Mouse (Mus musculus) liver, embryonic 13.5 days (tissue): ENCODE measurements around the gene Srl. TPM values are rescaled to one million over a fixed set of nuclear protein-coding genes. Genes with fewer than 3 reads are reported as not detected.

Source experiments
- ATAC-seq: fragments of 200-750 bp; cut with Nextera tagmentation; 2 replicates; pipeline ENCODE4 v1.8.0; 2017; ENCODE audit warnings: low read depth, mild to moderate bottlenecking, moderate number of reproducible peaks, moderate library complexity
- DNase-seq: peaks from one replicate; pipeline ENCODE4 v3.0.0; 2022
- H3K27ac ChIP-seq: fragments of 300-500 bp; sonication (generic); 2 replicates; pipeline ENCODE4 v1.5.1; 2015; ENCODE audit warnings: moderate library complexity, mild to moderate bottlenecking, inconsistent platforms
- H3K27me3 ChIP-seq: fragments of 300-500 bp; sonication (generic); 2 replicates; pipeline ENCODE4 v1.6.1; 2015; ENCODE audit warnings: mild to moderate bottlenecking, inconsistent platforms
- H3K36me3 ChIP-seq: fragments of 300-500 bp; sonication (generic); 2 replicates; pipeline ENCODE4 v1.6.1; 2015; ENCODE audit warnings: mild to moderate bottlenecking, inconsistent platforms
- H3K4me1 ChIP-seq: fragments of 300-500 bp; sonication (generic); replicated peaks from 2 replicates; pipeline ENCODE4 v1.6.1; 2015; ENCODE audit warnings: inconsistent platforms
- H3K4me2 ChIP-seq: fragments of 300-500 bp; sonication (generic); 2 replicates; pipeline ENCODE4 v1.6.1; 2015; ENCODE audit warnings: inconsistent platforms, mild to moderate bottlenecking, moderate library complexity
- H3K4me3 ChIP-seq: fragments of 300-500 bp; sonication (generic); replicated peaks from 2 replicates; pipeline ENCODE4 v1.5.1; 2015; ENCODE audit warnings: mild to moderate bottlenecking, inconsistent platforms
- H3K9ac ChIP-seq: fragments of 300-500 bp; sonication (generic); 2 replicates; pipeline ENCODE4 v1.6.1; 2015; ENCODE audit warnings: mild to moderate bottlenecking, inconsistent platforms
- H3K9me3 ChIP-seq: fragments of 300-500 bp; sonication (generic); replicated peaks from 2 replicates; pipeline ENCODE4 v1.6.1; 2016; ENCODE audit warnings: inconsistent platforms
- WGBS: fragments of 180-500 bp; shearing (Covaris S2); methylation state at CpG from one replicate; pipeline ENCODE4 v1.1.7; 2015; ENCODE audit not compliant: insufficient replicate concordance; 5-methylcytosine and 5-hydroxymethylcytosine counted together
- polyA plus RNA-seq: library from polyadenylated mRNA; unstranded; fragments of >200 nt; fragmentation: Nextera tagmentation; extraction: Ambion mirVana; gene quantifications from 2 replicates; pipeline ENCODE4 v1.2.1, GENCODE M21; 2015

Srl gene
- polyA plus RNA-seq, 1 experiment from 2014 or later = 3.2 TPM

DNA sequence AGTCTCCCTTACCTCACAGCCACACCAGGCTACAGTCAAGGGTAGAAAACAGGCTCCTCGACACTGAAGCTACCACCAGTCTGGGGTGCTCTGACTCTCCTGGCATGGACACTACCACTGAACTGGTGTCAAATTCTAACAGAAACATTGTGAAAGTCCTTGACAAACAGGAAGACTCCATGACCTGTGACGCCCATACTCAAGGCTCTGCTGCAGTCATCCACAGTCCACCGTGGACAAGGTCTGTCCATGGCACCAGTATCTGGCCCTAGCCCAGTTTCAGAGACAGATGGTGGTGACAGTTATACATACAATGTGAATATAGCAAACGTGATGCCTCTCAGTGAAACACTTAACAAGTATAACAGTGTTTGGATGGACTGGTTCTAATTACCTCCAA lies 109.8 kb downstream of the Srl start:
- H3K4me1 ChIP-seq = no peaks in the 10 kb centered on the region
- no peak overlapping the region for H3K9ac ChIP-seq
- H3K27ac ChIP-seq = no peak overlapping the region
- H3K36me3 ChIP-seq = no peaks in the 10 kb centered on the region
- H3K4me2 ChIP-seq = no peak overlapping the region
- DNase-seq (no peak), ATAC-seq (no peak)
- H3K4me3 ChIP-seq = no peak overlapping the region
- 54% methylated on average over 4 of the region's 4 CpGs for WGBS
- no peaks in the 10 kb centered on the region for H3K27me3 ChIP-seq
- no peaks in the 10 kb centered on the region for H3K9me3 ChIP-seq

DNA sequence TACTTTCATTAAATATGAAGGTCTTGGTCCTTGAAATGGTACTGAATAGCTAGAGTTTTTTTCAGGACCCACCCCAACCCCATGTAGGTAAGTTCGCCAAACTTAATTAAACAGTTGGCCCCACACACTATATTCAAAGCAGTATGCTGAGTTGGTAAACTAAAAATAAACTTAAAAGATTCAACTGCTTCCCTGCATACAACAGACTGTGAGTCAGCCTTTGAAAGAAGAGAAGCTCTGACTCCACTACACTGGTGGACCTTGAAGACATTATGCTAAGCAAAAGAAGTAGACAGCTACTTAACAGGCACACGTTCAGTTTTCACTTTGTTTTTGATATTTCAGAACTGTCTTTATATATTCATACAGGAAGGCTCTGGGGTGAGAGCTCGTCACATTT lies 110.6 kb downstream of the Srl start:
- DNase-seq = no peak
- ATAC-seq = no peak
- Histone ChIP-seq H3K27ac (no peak overlapping the region), H3K4me2 (no peak overlapping the region), H3K9ac (no peak overlapping the region), H3K4me1 (no peaks in the 10 kb centered on the region), H3K4me3 (no peak overlapping the region), H3K36me3 (no peaks in the 10 kb centered on the region), H3K9me3 (no peaks in the 10 kb centered on the region), H3K27me3 (0 out of 2 replicates have a peak, but pooled peaks cover 3% of the 10 kb centered on the region)
- WGBS = 62% methylated on average over 3 of the region's 3 CpGs

DNA sequence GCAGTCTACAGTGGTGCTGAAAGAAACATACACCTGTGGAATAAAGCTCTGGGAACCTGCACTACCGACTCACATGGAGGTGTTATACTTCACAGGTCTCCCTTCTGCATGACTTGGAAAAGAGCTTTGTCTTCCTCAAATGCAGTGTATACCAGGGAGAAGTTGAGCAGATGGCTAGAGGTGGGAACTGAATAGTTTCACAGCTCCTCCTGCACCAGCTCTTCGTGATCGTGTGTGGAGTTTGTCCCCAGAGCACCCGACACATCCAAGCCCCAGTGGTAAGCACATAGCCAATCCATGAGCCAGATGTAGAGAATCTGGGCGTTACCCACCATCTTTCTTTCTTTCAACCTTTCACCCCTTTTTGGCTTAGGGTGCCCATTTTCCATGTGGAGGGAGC lies 111.4 kb downstream of the Srl start:
- 62% methylated on average over 5 of the region's 5 CpGs for WGBS
- H3K4me3 ChIP-seq = no peak overlapping the region
- no peak overlapping the region for H3K27ac ChIP-seq
- H3K36me3 ChIP-seq = no peaks in the 10 kb centered on the region
- H3K4me1 ChIP-seq = no peaks in the 10 kb centered on the region
- ATAC-seq (no peak), DNase-seq (no peak)
- H3K9me3 ChIP-seq = no peaks in the 10 kb centered on the region
- no peak overlapping the region for H3K9ac ChIP-seq
- H3K27me3 ChIP-seq = 0 out of 2 replicates have a peak, but pooled peaks cover 3% of the 10 kb centered on the region
- no peak overlapping the region for H3K4me2 ChIP-seq

Other genes starting within 250 kb of the Srl start
- 0.63 and 0.66 TPM in 2 replicates for gene Adcy9, start 121.3 kb downstream of the Srl start, polyA plus RNA-seq
- gene Tfap4, start 18.0 kb upstream of the Srl start, polyA plus RNA-seq = 8.4 and 10.7 TPM in 2 replicates
- gene Glis2, start 52.9 kb upstream of the Srl start, polyA plus RNA-seq = 2.4 and 2.8 TPM in 2 replicates
- 67.5 and 74.1 TPM in 2 replicates for gene Pam16, start 83.2 kb upstream of the Srl start, polyA plus RNA-seq
- 2.9 TPM in 2 replicates for gene Vasn, start 98.1 kb upstream of the Srl start, polyA plus RNA-seq
- gene Dnaja3, start 98.2 kb upstream of the Srl start, polyA plus RNA-seq = 51.8 and 62.5 TPM in 2 replicates
- 7.0 and 9.9 TPM in 2 replicates for gene Coro7, start 138.0 kb upstream of the Srl start, polyA plus RNA-seq
- 48.0 and 48.2 TPM in 2 replicates for gene Nmral1, start 177.5 kb upstream of the Srl start, polyA plus RNA-seq
- 38.9 and 40.1 TPM in 2 replicates for gene Hmox2, start 184.5 kb upstream of the Srl start, polyA plus RNA-seq
- gene Cdip1, start 248.5 kb upstream of the Srl start, polyA plus RNA-seq = 16.7 and 17.9 TPM in 2 replicates